12 mouse cellular contexts compared by ENCODE assay signal in genomic region chr1:127374157-127374556, GRCm38 (mm10).
DNase-seq lines count a peak whose midpoint lies in the region; ATAC-seq lines count a peak whose summit lies in the region.
"Had no signal": no experiment of that assay in that cellular context is flagged by ENCODE, and none has a peak within 500 bp of the region (broad histone marks: within the 10 kb centered on the region; RNA-seq: fewer than 3 reads in every experiment).

No protein-coding gene starts in this region.

- no peaks in the 10 kb centered on the region; the same call in 1 of the 2 replicates for H3K4me1 ChIP-seq in hindbrain, embryonic 11.5 days (replicated peaks; ENCODE audit: control insufficient read depth, insufficient read depth, low read length)
- peaks cover 13% of the 10 kb centered on the region for H3K4me1 ChIP-seq in hindbrain, embryonic 10.5 days (replicated peaks)
- peaks cover 25% of the 10 kb centered on the region; the same call in 1 of the 2 replicates for H3K4me1 ChIP-seq in midbrain, embryonic 14.5 days (ENCODE audit: control insufficient read depth, insufficient read depth, low read length)
- H3K4me1 ChIP-seq in midbrain, embryonic 11.5 days (ENCODE audit: control insufficient read depth, insufficient read depth, low read length) = 0 out of 2 replicates have a peak, but pooled peaks cover 2% of the 10 kb centered on the region
- H3K4me1 ChIP-seq in midbrain, embryonic 16.5 days (ENCODE audit: control insufficient read depth, insufficient read depth, low read length) = peaks cover 11% of the 10 kb centered on the region

- H3K27me3 ChIP-seq in hindbrain, embryonic 11.5 days (ENCODE audit: control insufficient read depth, insufficient read depth, low read length) = no peaks in the 10 kb centered on the region
- no peaks in the 10 kb centered on the region for H3K27me3 ChIP-seq in hindbrain, embryonic 10.5 days (ENCODE audit: insufficient read depth, poor library complexity, severe bottlenecking)
- H3K27me3 ChIP-seq in midbrain, embryonic 14.5 days (ENCODE audit: control insufficient read depth, insufficient read depth, low read length) = no peaks in the 10 kb centered on the region
- H3K27me3 ChIP-seq in midbrain, embryonic 11.5 days (ENCODE audit: control insufficient read depth, insufficient read depth, low read length) = no peaks in the 10 kb centered on the region
- no peaks in the 10 kb centered on the region for H3K27me3 ChIP-seq in midbrain, embryonic 16.5 days (ENCODE audit: control insufficient read depth, insufficient read depth, low read depth, low read length)
- H3K27me3 ChIP-seq: limb, embryonic 15.5 days had no signal

- H3K27ac ChIP-seq in hindbrain, embryonic 11.5 days (ENCODE audit: low read depth, low read length) = 0 out of 2 replicates have a peak overlapping the region, but pooled peaks have one; percentile 12
- H3K27ac ChIP-seq in hindbrain, embryonic 10.5 days = no peak overlapping the region
- H3K27ac ChIP-seq in midbrain, embryonic 14.5 days (replicated peaks; ENCODE audit: low read depth, low read length) = peak overlapping the region; percentile 27; the same call in 1 of the 2 replicates
- H3K27ac ChIP-seq in midbrain, embryonic 11.5 days (ENCODE audit: low read depth, low read length) = no peak overlapping the region
- peak overlapping the region; percentile 6; the same call in 1 of the 2 replicates for H3K27ac ChIP-seq in midbrain, embryonic 16.5 days (ENCODE audit: low read length)
- H3K27ac ChIP-seq: limb, embryonic 15.5 days had no signal

- H3K9ac ChIP-seq in hindbrain, embryonic 11.5 days (ENCODE audit: low read depth, low read length) = no peak overlapping the region
- no peak overlapping the region for H3K9ac ChIP-seq in midbrain, embryonic 14.5 days (replicated peaks; ENCODE audit: low read length)
- H3K9ac ChIP-seq in midbrain, embryonic 11.5 days (ENCODE audit: low read length) = no peak overlapping the region
- no peak overlapping the region for H3K9ac ChIP-seq in midbrain, embryonic 16.5 days (ENCODE audit: low read depth, low read length)
- H3K9ac ChIP-seq: limb, embryonic 15.5 days had no signal

- H3K4me3 ChIP-seq in hindbrain, embryonic 11.5 days (ENCODE audit: low read depth, low read length) = no peak overlapping the region
- no peak overlapping the region for H3K4me3 ChIP-seq in hindbrain, embryonic 10.5 days
- H3K4me3 ChIP-seq in midbrain, embryonic 14.5 days (replicated peaks; ENCODE audit: low read depth, low read length) = no peak overlapping the region
- H3K4me3 ChIP-seq in midbrain, embryonic 11.5 days (ENCODE audit: low read depth, low read length) = no peak overlapping the region
- H3K4me3 ChIP-seq in midbrain, embryonic 16.5 days (ENCODE audit: low read depth, low read length) = no peak overlapping the region
- H3K4me3 ChIP-seq: limb, embryonic 15.5 days had no signal

- H3K36me3 ChIP-seq in hindbrain, embryonic 11.5 days (ENCODE audit: control insufficient read depth, insufficient read depth, low read length) = no peaks in the 10 kb centered on the region
- H3K36me3 ChIP-seq in hindbrain, embryonic 10.5 days = peaks cover 17% of the 10 kb centered on the region
- 0 out of 2 replicates have a peak, but pooled peaks cover 10% of the 10 kb centered on the region for H3K36me3 ChIP-seq in midbrain, embryonic 14.5 days (ENCODE audit: control insufficient read depth, insufficient read depth, low read length)
- no peaks in the 10 kb centered on the region for H3K36me3 ChIP-seq in midbrain, embryonic 11.5 days (ENCODE audit: control insufficient read depth, insufficient read depth, low read length)
- H3K36me3 ChIP-seq in midbrain, embryonic 16.5 days (ENCODE audit: control insufficient read depth, insufficient read depth, low read length) = no peaks in the 10 kb centered on the region; the same call in 1 of the 2 replicates

- no peak overlapping the region for H3K4me2 ChIP-seq in hindbrain, embryonic 11.5 days (replicated peaks; ENCODE audit: low read depth, low read length)
- H3K4me2 ChIP-seq in midbrain, embryonic 14.5 days (ENCODE audit: low read length) = no peak overlapping the region
- H3K4me2 ChIP-seq in midbrain, embryonic 11.5 days = no peak overlapping the region
- no peak overlapping the region for H3K4me2 ChIP-seq in midbrain, embryonic 16.5 days (ENCODE audit: low read length)
- H3K4me2 ChIP-seq: limb, embryonic 15.5 days had no signal

- no peak for ATAC-seq in hindbrain, embryonic 11.5 days (ENCODE audit: low FRiP score)
- ATAC-seq in midbrain, embryonic 14.5 days (ENCODE audit: low FRiP score, low TSS enrichment) = no peak
- no peak for ATAC-seq in midbrain, embryonic 11.5 days (ENCODE audit: low FRiP score)
- no peak for ATAC-seq in midbrain, embryonic 16.5 days

- H3K9me3 ChIP-seq in hindbrain, embryonic 11.5 days (ENCODE audit: control insufficient read depth, low read length) = no peaks in the 10 kb centered on the region
- H3K9me3 ChIP-seq in hindbrain, embryonic 10.5 days = no peaks in the 10 kb centered on the region
- no peaks in the 10 kb centered on the region for H3K9me3 ChIP-seq in midbrain, embryonic 14.5 days (ENCODE audit: control insufficient read depth, low read length)
- H3K9me3 ChIP-seq in midbrain, embryonic 11.5 days (ENCODE audit: control insufficient read depth, low read length) = no peaks in the 10 kb centered on the region
- no peaks in the 10 kb centered on the region for H3K9me3 ChIP-seq in midbrain, embryonic 16.5 days (replicated peaks; ENCODE audit: control insufficient read depth, low read length, poor library complexity, severe bottlenecking)
- H3K9me3 ChIP-seq: limb, embryonic 15.5 days had no signal

- 86% methylated on average over 3 of the region's 3 CpGs for WGBS in hindbrain, embryonic 11.5 days
- WGBS in hindbrain, embryonic 10.5 days = 88% methylated on average over 3 of the region's 3 CpGs
- WGBS in midbrain, embryonic 14.5 days = 67% methylated on average over 3 of the region's 3 CpGs
- 88% methylated on average over 3 of the region's 3 CpGs for WGBS in midbrain, embryonic 11.5 days
- 62% methylated on average over 3 of the region's 3 CpGs for WGBS in midbrain, embryonic 16.5 days

- DNase-seq in adrenal gland, postnatal 14 days = peak; percentile 58
- DNase-seq in adrenal gland, postnatal 25 days = no peak
- no peak for DNase-seq in hindbrain, embryonic 11.5 days (ENCODE audit: low spot score)
- DNase-seq in hindbrain, embryonic 10.5 days (ENCODE audit: low spot score) = no peak
- no peak for DNase-seq in midbrain, embryonic 14.5 days
- DNase-seq in midbrain, embryonic 11.5 days (ENCODE audit: low spot score, missing footprints) = no peak
- DNase-seq in ovary, postnatal 36 days (ENCODE audit: low spot score) = no peak
- DNase-seq: cerebellum, postnatal 14 days; lung, adult 18-20 months; right cerebral cortex, adult 18-20 months had no signal

Comparison
In these comparisons a context has a peak if more than half of its experiments do, and no peak if none do; other contexts are left out.
1. H3K27ac ChIP-seq: peak in hindbrain, embryonic 11.5 days (single experiment), midbrain, embryonic 14.5 days (single experiment) and midbrain, embryonic 16.5 days (single experiment); none in hindbrain, embryonic 10.5 days (single experiment) and midbrain, embryonic 11.5 days (single experiment).